Mouse (Mus musculus) cerebellum, adult 2 months (tissue): ENCODE measurements around the gene Stx1b. TPM values are rescaled to one million over a fixed set of nuclear protein-coding genes. Genes with fewer than 3 reads are reported as not detected.
"Not testable (repeated sequence)": the region's sequence is repeated elsewhere in the genome, so short reads cannot be mapped to it uniquely, and the experiment has no call there.

ENCODE experiments used
- DNase-seq, 2 experiments: peaks; one replicate each; pipeline ENCODE4 v3.0.0; 2021
- H3K27ac ChIP-seq: fragments of 200-500 bp; 2 replicates; pipeline ENCODE4 v1.5.1; 2012; ENCODE audit warnings: low read length, control low read depth, inconsistent platforms; ENCODE audit not compliant: insufficient read depth
- H3K27me3 ChIP-seq: fragments of 200-500 bp; 2 replicates; pipeline ENCODE4 v1.6.1; 2012; ENCODE audit warnings: inconsistent platforms, mild to moderate bottlenecking, low read length, moderate library complexity; ENCODE audit not compliant: control insufficient read depth, insufficient read depth
- H3K4me1 ChIP-seq: fragments of 200-500 bp; 2 replicates; pipeline ENCODE4 v1.6.1; 2011; ENCODE audit warnings: low read length; ENCODE audit not compliant: control insufficient read depth, insufficient read depth
- H3K4me3 ChIP-seq: fragments of 200-500 bp; replicated peaks from 2 replicates; pipeline ENCODE3; 2011; ENCODE audit warnings: mild to moderate bottlenecking, low read depth, low read length, control low read depth; ENCODE audit not compliant: insufficient read depth
- CTCF ChIP-seq: fragments of 200-500 bp; IDR thresholded peaks from 2 replicates; pipeline ENCODE4 v1.5.1; 2011; ENCODE audit warnings: low read depth, mild to moderate bottlenecking, control low read depth, low read length, moderate library complexity, borderline replicate concordance; ENCODE audit not compliant: insufficient read depth
- POLR2A ChIP-seq: fragments of 200-500 bp; IDR thresholded peaks from 2 replicates; pipeline ENCODE4 v1.6.1; 2011; ENCODE audit warnings: low read length, control low read depth, borderline replicate concordance; ENCODE audit not compliant: insufficient read depth
- WGBS: fragments of 180-500 bp; shearing (Covaris S2); methylation state at CpG from one replicate; pipeline ENCODE4 v1.1.7; 2018; 5-methylcytosine and 5-hydroxymethylcytosine counted together
- polyA plus RNA-seq: library from polyadenylated mRNA; depleted of rRNA; stranded (reverse); fragments of >200 nt; gene quantifications from 2 replicates; pipeline ENCODE4 v1.2.3, GENCODE M21; 2012

Stx1b gene
- polyA plus RNA-seq, 1 experiment: 452 TPM

- WGBS: 49% methylated on average over 4 of the region's 4 CpGs
- TF ChIP-seq CTCF: no peak
- TF ChIP-seq POLR2A: no peak
- peak overlapping the region; percentile 93 for H3K4me3 ChIP-seq
- H3K4me1 ChIP-seq: peaks cover 5% of the 10 kb centered on the region; the same call in 1 of the 2 replicates
- no peak for DNase-seq
- no peak overlapping the region for H3K27ac ChIP-seq
- no peaks in the 10 kb centered on the region for H3K27me3 ChIP-seq
Measured at GRCm38 (mm10) chr7:127778350-127778749, 46.0 kb downstream of the Stx1b start.

- no peaks in the 10 kb centered on the region for H3K27me3 ChIP-seq
- TF ChIP-seq CTCF: no peak
- peak; percentile 27; the same call in 1 of the 2 replicates for TF ChIP-seq POLR2A
- DNase-seq: peak; percentile 64 to 76
- H3K4me1 ChIP-seq: peaks cover 5% of the 10 kb centered on the region; the same call in 1 of the 2 replicates
- peak overlapping the region; percentile 100 for H3K27ac ChIP-seq
- peak overlapping the region; percentile 93 for H3K4me3 ChIP-seq
- 2% methylated on average over 64 of the region's 66 CpGs for WGBS
Measured at GRCm38 (mm10) chr7:127777474-127778266, 46.7 kb downstream of the Stx1b start.

GRCm38 (mm10) chr7:127776878-127777473 lies 47.4 kb downstream of the Stx1b start:
- H3K4me3 ChIP-seq: peak overlapping the region; percentile 93
- no peak; the same call in 1 of the 2 replicates for TF ChIP-seq POLR2A
- TF ChIP-seq CTCF: no peak
- no peaks in the 10 kb centered on the region for H3K27me3 ChIP-seq
- peak; percentile 98 for DNase-seq
- under 1% methylated on average over 69 of the region's 70 CpGs for WGBS
- H3K27ac ChIP-seq: peak overlapping the region; percentile 100
- peaks cover 5% of the 10 kb centered on the region; the same call in 1 of the 2 replicates for H3K4me1 ChIP-seq

- Histone ChIP-seq H3K4me3 (peak within 1 kb of the TSS; percentile 93), H3K27me3 (no peaks in the 10 kb centered on the region), H3K4me1 (peaks cover 5% of the 10 kb centered on the region; the same call in 1 of the 2 replicates), H3K27ac (peak within 1 kb of the TSS; percentile 100)
- DNase-seq: peak; percentile 89 to 91
- WGBS: under 1% methylated on average over 23 of the region's 23 CpGs
- TF ChIP-seq CTCF (no peak), POLR2A (peak; percentile 58; the same call in 1 of the 2 replicates)
Measured at GRCm38 (mm10) chr7:127776426-127776825, 47.9 kb downstream of the Stx1b start, which contains the start of gene Setd1a. Gene Setd1a (plus strand): TSS chr7:127776670.

GRCm38 (mm10) chr7:127775837-127776236 lies 48.5 kb downstream of the Stx1b start:
- H3K27ac ChIP-seq: peak overlapping the region; percentile 100
- not testable (repeated sequence) for H3K27me3 ChIP-seq, H3K4me1 ChIP-seq, DNase-seq
- H3K4me3 ChIP-seq: peak overlapping the region; percentile 93
- 63% methylated on average over 7 of the region's 7 CpGs for WGBS

- WGBS: 36% methylated on average over 9 of the region's 9 CpGs
- Histone ChIP-seq H3K4me3 (no peak overlapping the region), H3K27me3 (no peaks in the 10 kb centered on the region), H3K4me1 (peaks cover 5% of the 10 kb centered on the region; the same call in 1 of the 2 replicates), H3K27ac (peak overlapping the region; percentile 15; the same call in 1 of the 2 replicates)
- TF ChIP-seq POLR2A: no peak
- TF ChIP-seq CTCF: peak; percentile 90
- DNase-seq: peak; percentile 81 to 84
Measured at GRCm38 (mm10) chr7:127773664-127774384, 50.5 kb downstream of the Stx1b start.

- no peak for DNase-seq
- no peak overlapping the region for H3K27ac ChIP-seq
- TF ChIP-seq CTCF (no peak), POLR2A (no peak)
- H3K27me3 ChIP-seq: no peaks in the 10 kb centered on the region
- no peak overlapping the region for H3K4me3 ChIP-seq
- H3K4me1 ChIP-seq: peaks cover 5% of the 10 kb centered on the region; the same call in 1 of the 2 replicates
- WGBS: 90% methylated on average over 1 of the region's 1 CpGs
Measured at GRCm38 (mm10) chr7:127772557-127772956, 51.8 kb downstream of the Stx1b start.

- no peak overlapping the region for H3K27ac ChIP-seq
- TF ChIP-seq CTCF (no peak), POLR2A (no peak)
- H3K27me3 ChIP-seq: no peaks in the 10 kb centered on the region
- DNase-seq: no peak
- H3K4me1 ChIP-seq: peaks cover 5% of the 10 kb centered on the region; the same call in 1 of the 2 replicates
- no peak overlapping the region for H3K4me3 ChIP-seq
- WGBS: 58% methylated on average over 3 of the region's 3 CpGs
Measured at GRCm38 (mm10) chr7:127772080-127772479, 52.3 kb downstream of the Stx1b start.
